Mouse (Mus musculus) adrenal gland, postnatal 10 days (tissue): ENCODE results near the gene Klk1b4. TPM values are rescaled to one million over a fixed set of nuclear protein-coding genes. Genes with fewer than 3 reads are reported as not detected.

ENCODE experiments used
- DNase-seq: peaks from one replicate; pipeline ENCODE4 v3.0.0; 2021; ENCODE audit warnings: mixed read lengths
- total RNA-seq, 2 experiments: library from RNA; stranded (reverse); gene quantifications; 2 replicates each; pipeline ENCODE4 v1.2.3; 2021

Klk1b4 gene
- total RNA-seq, 2 experiments from 2014 or later: not detected

GRCm38 (mm10) chr7:44253023-44253616 lies 45.9 kb downstream of the Klk1b4 start:
- DNase-seq: no peak

- DNase-seq: no peak
Measured at GRCm38 (mm10) chr7:44254930-44255329, 47.7 kb downstream of the Klk1b4 start.

GRCm38 (mm10) chr7:44257278-44257677 lies 50.0 kb downstream of the Klk1b4 start, which contains the start of gene Acp4:
Gene Acp4 (minus strand): TSS chr7:44257378.
- no peak for DNase-seq

DNA sequence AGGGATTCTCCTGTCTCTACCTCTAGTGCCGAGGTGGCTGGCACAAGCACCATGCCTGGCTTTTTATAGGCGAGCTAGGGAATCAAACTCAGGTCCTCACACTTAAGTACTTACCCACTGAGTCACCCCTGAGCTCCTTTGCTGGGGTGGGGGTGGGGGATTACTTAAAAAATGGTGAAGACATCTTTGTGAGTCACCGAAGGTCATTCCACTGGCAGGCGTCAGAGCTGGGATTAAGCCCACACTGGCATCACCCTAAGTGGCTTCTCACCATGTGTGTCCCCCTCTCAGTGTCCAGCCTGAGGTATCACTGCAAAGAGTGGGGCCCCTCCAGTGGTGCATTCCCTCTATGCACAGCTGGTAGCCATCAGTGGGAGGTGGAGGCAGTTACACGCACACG lies 53.2 kb downstream of the Klk1b4 start:
- no peak for DNase-seq

DNA sequence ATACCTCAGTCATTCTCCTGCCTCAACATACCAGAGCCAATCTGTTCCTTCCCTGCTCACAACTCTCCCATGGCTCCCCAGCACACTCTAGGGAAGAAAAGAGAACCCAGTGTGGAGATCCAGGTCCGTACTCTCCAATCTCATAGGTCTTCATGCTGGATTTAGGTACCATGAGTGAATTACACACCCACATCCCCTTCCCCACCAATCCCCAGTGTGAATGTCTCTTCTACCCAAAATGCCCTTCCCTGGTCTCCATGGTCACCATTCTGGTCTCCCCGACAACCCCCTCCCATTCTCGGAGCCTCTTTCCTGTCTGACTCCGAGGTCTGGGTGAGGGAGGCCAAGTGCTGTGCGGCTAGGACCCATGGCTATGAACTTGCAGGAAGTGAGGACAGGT lies 53.9 kb downstream of the Klk1b4 start, which contains the start of gene Gm15517:
TSS of gene Gm15517 (plus strand) at position 301 of the 400 bp plus-strand sequence.
- DNase-seq: no peak

Other genes starting within 250 kb of the Klk1b4 start
- gene Klk1b1, start 240.7 kb upstream of the Klk1b4 start, total RNA-seq: not detected
- not detected for gene Klk1b9, start 231.4 kb upstream of the Klk1b4 start, total RNA-seq
- not detected for gene Klk1b11, start 211.6 kb upstream of the Klk1b4 start, total RNA-seq
- gene Klk1b26, start 195.3 kb upstream of the Klk1b4 start, total RNA-seq: not detected
- gene Klk1b27, start 155.1 kb upstream of the Klk1b4 start, total RNA-seq: under 1 TPM in 1 of 2 experiments, not detected in 1; 0.30 TPM
- gene Klk1b21, start 105.1 kb upstream of the Klk1b4 start, total RNA-seq: not detected
- gene Klk1b22, start 94.8 kb upstream of the Klk1b4 start, total RNA-seq: not detected
- gene Klk1b16, start 70.7 kb upstream of the Klk1b4 start, total RNA-seq: not detected
- not detected for gene Klk1b24, start 19.2 kb upstream of the Klk1b4 start, total RNA-seq
- not detected for gene Klk1b3, start 9.2 kb upstream of the Klk1b4 start, total RNA-seq
- not detected for gene Klk1b5, start 8.5 kb downstream of the Klk1b4 start, total RNA-seq
- gene Klk1, start 17.9 kb downstream of the Klk1b4 start, total RNA-seq: under 1 TPM in 1 of 2 experiments, not detected in 1; 0.45 TPM
- not detected for gene Gm36864, start 28.7 kb downstream of the Klk1b4 start, total RNA-seq
- gene 1700028J19Rik, start 39.3 kb downstream of the Klk1b4 start, total RNA-seq: under 1 TPM; 0.67 to 0.78 TPM
- gene 2410002F23Rik, start 39.3 kb downstream of the Klk1b4 start, total RNA-seq: 100 to 1,000 TPM in 1 of 2 experiments, 10 to 100 TPM in 1; 92.1 to 104 TPM
- gene Acp4, start 49.9 kb downstream of the Klk1b4 start, total RNA-seq: not detected
- gene Gm15517, start 54.0 kb downstream of the Klk1b4 start, total RNA-seq: not detected
- 1 to 10 TPM; 4.2 to 5.4 TPM for gene Clec11a, start 99.5 kb downstream of the Klk1b4 start, total RNA-seq
- gene Shank1, start 102.8 kb downstream of the Klk1b4 start, total RNA-seq: 1 to 10 TPM; 4.3 to 6.3 TPM
- 1 to 10 TPM; 2.5 to 4.2 TPM for gene Syt3, start 176.7 kb downstream of the Klk1b4 start, total RNA-seq
- gene 1700008O03Rik, start 178.4 kb downstream of the Klk1b4 start, total RNA-seq: 1 to 10 TPM in 1 of 2 experiments, under 1 TPM in 1; 0.57 to 1.4 TPM
- gene Lrrc4b, start 221.6 kb downstream of the Klk1b4 start, total RNA-seq: 10 to 100 TPM in 1 of 2 experiments, 1 to 10 TPM in 1; 5.5 to 10.0 TPM